Mouse (Mus musculus): Measurements from ENCODE around the gene Tas2r140.

Gene Tas2r140

GRCm38 (mm10) chr6:133055716-133056115, at the start of gene Tas2r140:
TSS of gene Tas2r140 (minus strand) at chr6:133055816.
- no peak for DNase-seq (ENCODE audit: low spot score in 2 of 2)

GRCm38 (mm10) chr6:133104609-133104921, 48.9 kb upstream of the Tas2r140 start, which contains the start of gene Smim10l1:
TSS of gene Smim10l1 (plus strand) at chr6:133104909.
- no peak for DNase-seq (ENCODE audit: low spot score in 2 of 2)

- DNase-seq (ENCODE audit: low spot score in 2 of 2), result no peak
These were observed 46.8 kb upstream of the Tas2r140 start for GRCm38 (mm10) chr6:133102430-133102829.

- DNase-seq (ENCODE audit: low spot score in 2 of 2), result no peak
These were observed 36.6 kb upstream of the Tas2r140 start for GRCm38 (mm10) chr6:133092226-133092625.

- no peak for DNase-seq (ENCODE audit: low spot score in 2 of 2)
These were observed 18.6 kb downstream of the Tas2r140 start, which contains the start of gene Tas2r103 for GRCm38 (mm10) chr6:133037001-133037400. TSS of gene Tas2r103 (minus strand) at chr6:133037101.

All from urinary bladder, postnatal 4 days (tissue).